Mouse (Mus musculus) testis, adult 10 weeks (tissue): ENCODE results near the gene Gm44790. TPM values are rescaled to one million over a fixed set of nuclear protein-coding genes. Genes with fewer than 3 reads are reported as not detected.

Experiments used
- polyA plus RNA-seq: library from polyadenylated mRNA; stranded (reverse); fragments of 350-450 nt; fragmentation: Illumina TruSeq; extraction: RNeasy Lipid Tissue Mini Kit (QIAGEN cat#74804); gene quantifications from one replicate; pipeline ENCODE4 v1.2.3, GENCODE M21; 2014; ENCODE audit warnings: low read depth, low replicate concordance

Gm44790 gene
- not detected for polyA plus RNA-seq

GRCm38 (mm10) chr6:86426358-86426757, at the start of gene Gm44790:
Gene Gm44790, plus strand, starts transcription at chr6:86426658.

GRCm38 (mm10) chr6:86396581-86397256, 29.7 kb upstream of the Gm44790 start, which contains the start of gene Pcyox1:
Gene Pcyox1, minus strand, starts transcription at chr6:86397154.

DNA sequence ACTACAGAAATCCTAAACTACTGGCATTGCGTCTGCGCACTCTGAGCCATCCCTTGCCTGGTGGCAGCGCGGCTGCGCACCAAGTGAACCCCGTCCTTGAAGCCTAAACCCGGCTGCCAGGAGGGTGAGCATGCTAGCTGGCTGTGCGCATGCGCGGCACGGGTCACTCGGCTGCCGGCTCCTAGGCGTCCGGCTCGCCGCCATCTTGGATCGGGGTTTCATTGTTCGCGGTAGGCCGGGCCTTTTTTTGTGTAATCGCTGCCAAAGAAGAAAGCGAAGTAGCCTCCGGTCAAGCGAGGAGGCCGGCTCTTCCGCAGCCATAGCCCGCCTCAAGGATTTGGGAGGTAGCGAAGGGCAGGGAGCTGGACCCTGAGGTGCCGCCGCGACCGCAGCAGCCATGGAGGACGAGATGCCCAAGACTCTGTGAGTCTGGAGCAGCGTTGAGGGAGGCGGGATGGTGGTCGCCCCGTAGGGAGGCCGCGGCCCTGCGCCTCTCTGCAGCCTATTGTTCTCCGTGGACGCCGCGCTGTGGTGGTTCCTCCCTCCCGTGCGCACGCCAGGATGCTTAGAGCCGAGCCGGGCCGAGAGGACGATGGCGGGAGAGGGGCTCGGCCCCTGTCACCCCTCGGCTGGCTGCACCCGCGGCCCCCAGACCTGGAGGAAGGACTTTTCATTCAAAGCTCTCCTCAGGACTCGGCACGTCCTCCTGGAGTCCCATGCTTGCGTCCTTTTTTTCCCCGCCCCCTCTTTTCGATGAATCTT, 22.2 kb upstream of the Gm44790 start, which contains the start of gene Tia1:
Tia1 (plus strand) TSS at position 120 of the 762 bp plus-strand sequence.

GRCm38 (mm10) chr6:86438272-86439118, 12.0 kb downstream of the Gm44790 start, which contains the start of gene C87436:
Gene C87436, plus strand, starts transcription at chr6:86438374.

Other genes with a start within 250 kb of the Gm44790 start
- gene Tgfa, start 231.4 kb upstream of the Gm44790 start, polyA plus RNA-seq = 1.7 TPM
- gene Fam136a, start 61.0 kb upstream of the Gm44790 start, polyA plus RNA-seq = 43.7 TPM
- gene Snrpg, start 55.4 kb upstream of the Gm44790 start, polyA plus RNA-seq = 29.8 TPM
- gene Pcyox1, start 29.5 kb upstream of the Gm44790 start, polyA plus RNA-seq = 9.9 TPM
- gene Tia1, start 22.4 kb upstream of the Gm44790 start, polyA plus RNA-seq = 40.7 TPM
- gene C87436, start 11.7 kb downstream of the Gm44790 start, polyA plus RNA-seq = 64.8 TPM
- 43.3 TPM for gene Pcbp1, start 99.7 kb downstream of the Gm44790 start, polyA plus RNA-seq
- gene Asprv1, start 201.5 kb downstream of the Gm44790 start, polyA plus RNA-seq = not detected
- 18.1 TPM for gene Mxd1, start 242.5 kb downstream of the Gm44790 start, polyA plus RNA-seq